Mouse (Mus musculus) CD4-positive helper T cell, adult 2 months (primary cell): ENCODE results near the gene Rpl18a.

ENCODE experiments used
- DNase-seq: peaks from one replicate; pipeline ENCODE4 v3.0.0-alpha.2; 2012; ENCODE audit warnings: low read depth, missing footprints, low spot score

The Rpl18a gene

GRCm38 (mm10) chr8:70856541-70857197, 40.5 kb downstream of the Rpl18a start:
- no peak for DNase-seq

DNA sequence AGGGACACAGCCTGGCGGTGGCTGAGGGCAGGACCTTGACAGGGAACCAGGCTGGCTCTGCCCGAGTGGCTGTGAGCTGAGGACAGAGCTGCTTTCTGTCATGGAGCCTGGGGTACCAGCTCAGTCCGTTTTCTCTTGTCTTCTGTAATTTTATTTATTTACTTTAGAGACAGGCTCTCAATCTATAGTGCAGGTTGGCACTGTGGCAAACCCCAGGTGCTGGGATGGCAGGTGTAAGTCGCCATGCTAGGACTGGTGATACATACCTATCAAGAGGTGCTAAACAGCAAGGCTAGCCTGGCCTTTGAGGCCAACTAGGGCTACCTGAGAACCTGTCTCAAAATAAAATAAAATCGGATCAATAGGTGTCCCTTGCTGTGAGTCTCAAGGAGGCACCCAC, 41.2 kb downstream of the Rpl18a start:
- DNase-seq: no peak

GRCm38 (mm10) chr8:70853863-70854262, 43.3 kb downstream of the Rpl18a start:
- DNase-seq: no peak

- DNase-seq: no peak
Measured at GRCm38 (mm10) chr8:70852595-70853231, 44.5 kb downstream of the Rpl18a start.

GRCm38 (mm10) chr8:70851837-70852236, 45.4 kb downstream of the Rpl18a start:
- DNase-seq: no peak

DNA sequence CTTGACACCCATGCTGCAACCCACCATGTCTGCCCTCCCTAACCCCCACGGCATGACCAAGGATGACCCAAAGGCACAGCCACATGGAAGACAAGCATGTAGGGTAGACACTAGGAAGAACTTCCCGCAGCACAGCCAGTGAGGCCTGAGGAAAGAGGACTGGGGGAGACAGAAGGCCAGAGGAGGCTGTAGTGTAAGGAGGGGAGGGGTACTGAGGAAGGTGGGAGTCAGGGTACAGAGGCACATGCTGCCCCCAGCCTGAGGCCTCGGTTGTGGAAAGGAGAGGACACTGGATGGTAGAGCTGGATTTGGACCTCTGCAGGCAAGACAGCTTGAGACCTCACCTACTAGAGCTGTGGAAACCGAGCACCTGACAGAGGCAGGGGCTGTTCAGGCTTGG, 46.3 kb downstream of the Rpl18a start:
- no peak for DNase-seq

DNA sequence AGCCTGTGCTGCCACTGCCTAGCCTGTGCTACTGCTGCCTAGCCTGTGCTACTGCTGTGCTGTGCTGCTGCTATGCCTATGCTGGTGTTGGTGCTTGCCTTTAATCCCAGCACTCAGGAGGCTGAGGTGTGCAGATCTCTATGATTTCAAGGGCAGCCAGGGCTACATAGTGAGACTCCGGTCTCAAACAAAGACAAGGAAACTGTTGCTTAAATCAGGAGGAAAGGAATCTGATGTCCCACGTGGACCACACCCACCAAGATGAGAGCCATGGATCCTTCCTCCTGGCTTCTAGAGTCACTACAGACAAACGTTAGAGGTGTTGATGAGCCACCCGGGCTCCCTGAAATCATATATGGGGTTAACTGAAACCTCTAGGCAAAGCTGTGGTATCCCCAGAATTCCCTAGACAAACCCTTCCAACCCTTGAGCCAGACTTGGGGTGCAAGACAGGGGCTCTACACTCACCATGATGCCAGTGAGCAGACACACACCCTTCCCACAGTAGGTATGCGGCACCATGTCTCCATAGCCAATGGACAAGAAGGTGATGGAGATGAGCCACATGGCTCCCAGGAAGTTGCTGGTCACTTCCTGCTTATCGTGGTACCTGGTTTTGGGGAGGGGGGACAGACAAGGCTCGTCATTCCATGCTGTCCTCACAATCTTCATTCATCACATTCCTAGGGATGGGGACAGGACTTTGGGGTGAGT, 46.9 kb downstream of the Rpl18a start:
- DNase-seq: no peak

DNA sequence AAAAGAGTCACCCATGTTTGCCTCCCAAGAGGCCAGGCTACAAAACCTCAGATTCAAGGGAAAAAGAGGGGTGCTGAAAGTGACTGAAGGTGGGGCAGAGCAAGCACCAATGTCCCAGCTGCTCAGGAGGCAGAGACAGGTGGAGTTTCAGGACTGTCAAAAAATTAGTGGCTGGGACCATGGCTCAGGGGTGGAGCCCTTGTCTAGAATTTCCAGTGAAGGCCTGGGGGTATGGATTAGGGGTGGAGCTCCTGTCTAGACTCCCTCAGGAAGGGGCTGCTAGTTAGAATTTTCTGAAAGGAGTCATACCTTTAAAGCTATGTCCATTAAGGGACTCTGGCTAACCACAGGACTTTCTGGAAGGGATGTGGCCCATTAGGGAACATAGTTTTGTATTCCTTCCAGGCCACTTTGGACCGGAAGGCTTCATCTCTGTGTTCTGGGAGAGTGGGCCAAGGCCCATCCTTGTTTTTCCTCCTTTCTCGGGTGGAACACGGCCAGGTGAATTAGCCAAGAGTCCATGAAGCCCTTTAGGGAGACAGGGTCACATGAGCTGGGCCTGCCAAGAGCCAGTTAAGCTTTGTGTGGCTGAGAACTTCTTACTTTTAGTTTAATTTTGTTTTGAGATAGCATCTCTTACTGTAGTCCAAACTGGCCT, 47.8 kb downstream of the Rpl18a start:
- DNase-seq: no peak

- DNase-seq: peak; percentile 49
Measured at GRCm38 (mm10) chr8:70846371-70847154, 50.6 kb downstream of the Rpl18a start.

DNA sequence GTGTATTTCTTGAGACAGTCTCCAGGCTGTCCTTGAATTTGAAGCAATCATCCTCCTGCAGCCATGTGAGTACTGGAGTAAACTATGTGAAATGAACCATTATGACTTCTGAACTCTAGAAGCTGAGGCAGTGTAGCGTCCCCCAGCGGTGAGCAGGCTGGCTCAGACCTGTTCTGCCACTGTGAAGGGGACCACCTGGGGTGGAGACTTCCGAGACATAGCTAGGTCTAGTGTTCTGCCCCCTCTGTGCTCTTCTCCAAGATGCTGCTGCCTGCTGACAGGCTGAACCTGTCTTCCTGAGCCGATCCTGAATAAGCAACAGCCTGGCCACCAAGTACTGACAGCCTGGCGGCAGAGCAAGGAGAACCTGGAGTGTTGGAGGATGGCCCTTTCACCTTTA, 52.1 kb downstream of the Rpl18a start:
- no peak for DNase-seq
